In the genomic region with DNA sequence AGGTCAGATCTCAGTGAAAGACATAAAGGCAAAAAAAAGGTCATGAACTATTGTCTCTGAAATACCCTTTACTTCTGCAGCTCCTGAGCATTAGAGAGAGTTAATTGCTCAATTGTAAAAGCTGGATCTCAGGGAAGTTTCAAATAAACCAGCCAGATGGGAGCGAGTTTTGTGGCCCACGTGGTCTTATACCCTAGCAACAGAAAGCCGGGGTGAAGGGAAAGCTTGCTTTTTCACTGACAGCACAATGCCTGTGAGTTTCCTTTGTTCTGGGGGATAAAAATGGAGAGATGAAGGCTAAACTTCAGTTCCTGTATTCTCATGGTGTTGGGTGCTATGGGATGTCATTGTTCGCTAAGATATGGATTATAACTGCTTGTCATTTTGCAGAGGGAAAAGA, we compare ENCODE assay signal across 11 mouse cellular contexts.
DNase-seq lines count a peak whose midpoint lies in the region; ATAC-seq and TF ChIP-seq lines count a peak whose summit lies in the region.
"Had no signal": no experiment of that assay in that cellular context is flagged by ENCODE, and none has a peak within 500 bp of the region (broad histone marks: within the 10 kb centered on the region; RNA-seq: fewer than 3 reads in every experiment).

No protein-coding gene starts in this region.

- no peak for TF ChIP-seq CTCF in lung, adult 2 months (IDR thresholded peaks at IDR 0.05; ENCODE audit: insufficient read depth, low read length)
- TF ChIP-seq CTCF in heart, adult 2 months (IDR thresholded peaks at IDR 0.05), result no peak

- H3K4me1 ChIP-seq in forebrain, embryonic 15.5 days, result peaks cover 5% of the 10 kb centered on the region; the same call in 1 of the 2 replicates
- peaks cover 5% of the 10 kb centered on the region; the same call in 1 of the 2 replicates for H3K4me1 ChIP-seq in neural tube, embryonic 12.5 days
- peaks cover 13% of the 10 kb centered on the region for H3K4me1 ChIP-seq in lung, adult 2 months (ENCODE audit: control insufficient read depth, insufficient read depth, low read length)
- H3K4me1 ChIP-seq in heart, adult 2 months (ENCODE audit: control insufficient read depth, insufficient read depth, low read length), result no peaks in the 10 kb centered on the region; the same call in 1 of the 2 replicates
- H3K4me1 ChIP-seq: liver, embryonic 15.5 days had no signal

- H3K79me2 ChIP-seq in heart, adult 2 months (replicated peaks; ENCODE audit: control insufficient read depth, insufficient read depth, low read length), result no peaks in the 10 kb centered on the region

- peak overlapping the region; percentile 12; the same call in 1 of the 2 replicates for H3K27ac ChIP-seq in forebrain, embryonic 15.5 days (replicated peaks)
- H3K27ac ChIP-seq in neural tube, embryonic 12.5 days, result no peak overlapping the region
- no peak overlapping the region for H3K27ac ChIP-seq in heart, adult 2 months
- H3K27ac ChIP-seq: kidney, postnatal 0 days; liver, embryonic 15.5 days had no signal

- no peaks in the 10 kb centered on the region for H3K36me3 ChIP-seq in forebrain, embryonic 15.5 days
- no peaks in the 10 kb centered on the region for H3K36me3 ChIP-seq in neural tube, embryonic 12.5 days
- no peaks in the 10 kb centered on the region for H3K36me3 ChIP-seq in heart, adult 2 months (ENCODE audit: control insufficient read depth, insufficient read depth, low read length)
- H3K36me3 ChIP-seq: liver, embryonic 15.5 days had no signal

- TF ChIP-seq POLR2A in lung, adult 2 months (IDR thresholded peaks at IDR 0.05; ENCODE audit: borderline replicate concordance, extremely low read depth, low read depth, low read length), result no peak
- no peak for TF ChIP-seq POLR2A in heart, adult 2 months (IDR thresholded peaks at IDR 0.05; ENCODE audit: insufficient read depth, low read depth, low read length)

- peak; percentile 48 for DNase-seq in embryo, embryonic 10 days (ENCODE audit: low spot score)
- DNase-seq in layer of hippocampus, adult 9-11 months, result peak; percentile 74
- DNase-seq in lung, adult 2 months, result no peak
- no peak for DNase-seq in heart, adult 2 months
- DNase-seq: cerebellum, adult 8-10 months; thymus, postnatal 4 days had no signal

- intact Hi-C loops in heart, adult 2 months (cut with DNase I), result no loop called here

- no peak overlapping the region for H3K9ac ChIP-seq in forebrain, embryonic 15.5 days (replicated peaks)
- H3K9ac ChIP-seq in neural tube, embryonic 12.5 days, result no peak overlapping the region
- no peak overlapping the region for H3K9ac ChIP-seq in heart, adult 2 months (ENCODE audit: low read depth, low read length)
- H3K9ac ChIP-seq: liver, embryonic 15.5 days had no signal

- H3K4me2 ChIP-seq in forebrain, embryonic 15.5 days (replicated peaks), result no peak overlapping the region
- no peak overlapping the region for H3K4me2 ChIP-seq in neural tube, embryonic 12.5 days (replicated peaks)
- H3K4me2 ChIP-seq: liver, embryonic 15.5 days had no signal

- peak; percentile 68 for ATAC-seq in forebrain, embryonic 15.5 days (replicated peaks)
- peak; percentile 58; the same call in 1 of the 2 replicates for ATAC-seq in neural tube, embryonic 12.5 days (ENCODE audit: low FRiP score, low read depth)
- no peak for ATAC-seq in granulocyte monocyte progenitor cell, adult 5-6 weeks (replicated peaks; ENCODE audit: poor library complexity, severe bottlenecking)

- no peaks in the 10 kb centered on the region for H3K9me3 ChIP-seq in forebrain, embryonic 15.5 days
- H3K9me3 ChIP-seq in neural tube, embryonic 12.5 days, result no peaks in the 10 kb centered on the region
- H3K9me3 ChIP-seq: liver, embryonic 15.5 days had no signal

- WGBS in forebrain, embryonic 15.5 days, result 33% methylated on average over 4 of the region's 4 CpGs
- WGBS in neural tube, embryonic 12.5 days, result 28% methylated on average over 4 of the region's 4 CpGs
- 61% methylated on average over 4 of the region's 4 CpGs for WGBS in lung, adult 2 months
- WGBS in heart, adult 2 months, result 76% methylated on average over 4 of the region's 4 CpGs

- no peaks in the 10 kb centered on the region for H3K27me3 ChIP-seq in forebrain, embryonic 15.5 days
- no peaks in the 10 kb centered on the region for H3K27me3 ChIP-seq in neural tube, embryonic 12.5 days (replicated peaks)
- H3K27me3 ChIP-seq in heart, adult 2 months (ENCODE audit: control insufficient read depth, insufficient read depth, low read length), result no peaks in the 10 kb centered on the region
- H3K27me3 ChIP-seq: liver, embryonic 15.5 days had no signal

- no peak for TF ChIP-seq EP300 in heart, adult 2 months (IDR thresholded peaks at IDR 0.05; ENCODE audit: insufficient read depth, low read depth, low read length)

- H3K4me3 ChIP-seq in forebrain, embryonic 15.5 days, result no peak overlapping the region
- no peak overlapping the region for H3K4me3 ChIP-seq in neural tube, embryonic 12.5 days
- H3K4me3 ChIP-seq in lung, adult 2 months (replicated peaks; ENCODE audit: extremely low read depth, low read depth, low read length), result no peak overlapping the region
- no peak overlapping the region for H3K4me3 ChIP-seq in heart, adult 2 months
- H3K4me3 ChIP-seq: liver, embryonic 15.5 days had no signal

Comparison
In these comparisons a context has a peak if more than half of its experiments do, and no peak if none do; other contexts are left out.
1. DNase-seq: peak in embryo, embryonic 10 days (single experiment) and layer of hippocampus, adult 9-11 months (single experiment); none in lung, adult 2 months (single experiment) and heart, adult 2 months (0 of 2).